Mouse (Mus musculus): ENCODE data around the gene Fndc10. TPM values are rescaled to one million over a fixed set of nuclear protein-coding genes. Genes with fewer than 3 reads are reported as not detected.

Fndc10 gene
- polyA plus RNA-seq, 1 experiment from 2014 or later, result 1.4 TPM

GRCm38 (mm10) chr4:155695531-155696062, 1.5 kb downstream of the Fndc10 start:
- 78% methylated on average over 4 of the region's 4 CpGs for WGBS (ENCODE audit: insufficient replicate concordance)
- Histone ChIP-seq H3K27me3 (ENCODE audit: control insufficient read depth, insufficient read depth, low read length) (peaks cover 24% of the 10 kb centered on the region), H3K4me3 (ENCODE audit: low read depth, low read length) (no peak overlapping the region), H3K9me3 (replicated peaks; ENCODE audit: control insufficient read depth, low read length) (no peaks in the 10 kb centered on the region), H3K36me3 (ENCODE audit: control insufficient read depth, insufficient read depth, low read length) (no peaks in the 10 kb centered on the region), H3K4me2 (no peak overlapping the region), H3K4me1 (ENCODE audit: control insufficient read depth, insufficient read depth, low read length) (no peaks in the 10 kb centered on the region), H3K27ac (ENCODE audit: low read depth, low read length) (no peak overlapping the region), H3K9ac (ENCODE audit: low read depth, low read length) (no peak overlapping the region)
- no peak for ATAC-seq (replicated peaks; ENCODE audit: insufficient number of reproducible peaks, low FRiP score, low TSS enrichment)

- WGBS (ENCODE audit: insufficient replicate concordance), result 57% methylated on average over 16 of the region's 16 CpGs
- no peaks in the 10 kb centered on the region for H3K9me3 ChIP-seq (replicated peaks; ENCODE audit: control insufficient read depth, low read length)
- H3K36me3 ChIP-seq (ENCODE audit: control insufficient read depth, insufficient read depth, low read length), result no peaks in the 10 kb centered on the region
- no peak overlapping the region for H3K9ac ChIP-seq (ENCODE audit: low read depth, low read length)
- no peak overlapping the region for H3K4me3 ChIP-seq (ENCODE audit: low read depth, low read length)
- H3K27me3 ChIP-seq (ENCODE audit: control insufficient read depth, insufficient read depth, low read length), result peaks cover 20% of the 10 kb centered on the region
- ATAC-seq (replicated peaks; ENCODE audit: insufficient number of reproducible peaks, low FRiP score, low TSS enrichment), result no peak
- no peaks in the 10 kb centered on the region for H3K4me1 ChIP-seq (ENCODE audit: control insufficient read depth, insufficient read depth, low read length)
- H3K27ac ChIP-seq (ENCODE audit: low read depth, low read length), result no peak overlapping the region
- no peak overlapping the region for H3K4me2 ChIP-seq
These were observed 2.4 kb downstream of the Fndc10 start for GRCm38 (mm10) chr4:155696261-155697255.

GRCm38 (mm10) chr4:155700425-155700824, 6.3 kb downstream of the Fndc10 start:
- Histone ChIP-seq H3K4me2 (no peak overlapping the region), H3K27ac (ENCODE audit: low read depth, low read length) (no peak overlapping the region), H3K9me3 (replicated peaks; ENCODE audit: control insufficient read depth, low read length) (no peaks in the 10 kb centered on the region), H3K4me3 (ENCODE audit: low read depth, low read length) (no peak overlapping the region), H3K4me1 (ENCODE audit: control insufficient read depth, insufficient read depth, low read length) (0 out of 2 replicates have a peak, but pooled peaks cover 3% of the 10 kb centered on the region), H3K27me3 (ENCODE audit: control insufficient read depth, insufficient read depth, low read length) (peaks cover 7% of the 10 kb centered on the region), H3K36me3 (ENCODE audit: control insufficient read depth, insufficient read depth, low read length) (no peaks in the 10 kb centered on the region), H3K9ac (ENCODE audit: low read depth, low read length) (no peak overlapping the region)
- ATAC-seq (replicated peaks; ENCODE audit: insufficient number of reproducible peaks, low FRiP score, low TSS enrichment), result no peak

- no peak for ATAC-seq (replicated peaks; ENCODE audit: insufficient number of reproducible peaks, low FRiP score, low TSS enrichment)
- Histone ChIP-seq H3K9ac (ENCODE audit: low read depth, low read length) (no peak overlapping the region), H3K36me3 (ENCODE audit: control insufficient read depth, insufficient read depth, low read length) (no peaks in the 10 kb centered on the region), H3K4me2 (no peak overlapping the region), H3K27ac (ENCODE audit: low read depth, low read length) (no peak overlapping the region), H3K27me3 (ENCODE audit: control insufficient read depth, insufficient read depth, low read length) (no peaks in the 10 kb centered on the region), H3K4me3 (ENCODE audit: low read depth, low read length) (no peak overlapping the region), H3K4me1 (ENCODE audit: control insufficient read depth, insufficient read depth, low read length) (peaks cover 8% of the 10 kb centered on the region), H3K9me3 (replicated peaks; ENCODE audit: control insufficient read depth, low read length) (no peaks in the 10 kb centered on the region)
- 92% methylated on average over 4 of the region's 4 CpGs for WGBS (ENCODE audit: insufficient replicate concordance)
These were observed 9.3 kb downstream of the Fndc10 start for GRCm38 (mm10) chr4:155703425-155703929.

- peak; percentile 92 for ATAC-seq (replicated peaks; ENCODE audit: insufficient number of reproducible peaks, low FRiP score, low TSS enrichment)
- 1% methylated on average over 82 of the region's 83 CpGs for WGBS (ENCODE audit: insufficient replicate concordance)
- H3K36me3 ChIP-seq (ENCODE audit: control insufficient read depth, insufficient read depth, low read length), result no peaks in the 10 kb centered on the region
- no peaks in the 10 kb centered on the region for H3K27me3 ChIP-seq (ENCODE audit: control insufficient read depth, insufficient read depth, low read length)
- no peaks in the 10 kb centered on the region for H3K9me3 ChIP-seq (replicated peaks; ENCODE audit: control insufficient read depth, low read length)
- H3K4me1 ChIP-seq (ENCODE audit: control insufficient read depth, insufficient read depth, low read length), result peaks cover 8% of the 10 kb centered on the region
- peak within 1 kb of the TSS; percentile 91 for H3K4me3 ChIP-seq (ENCODE audit: low read depth, low read length)
- H3K9ac ChIP-seq (ENCODE audit: low read depth, low read length), result peak within 1 kb of the TSS; percentile 82
- H3K4me2 ChIP-seq, result peak within 1 kb of the TSS; percentile 82
- peak within 1 kb of the TSS; percentile 96 for H3K27ac ChIP-seq (ENCODE audit: low read depth, low read length)
These were observed 10.8 kb downstream of the Fndc10 start, which contains the start of gene Ssu72 for GRCm38 (mm10) chr4:155704721-155705591. Ssu72 (plus strand) TSS chr4:155704800.

GRCm38 (mm10) chr4:155705592-155705929, 11.4 kb downstream of the Fndc10 start:
- peak overlapping the region; percentile 82 for H3K9ac ChIP-seq (ENCODE audit: low read depth, low read length)
- no peaks in the 10 kb centered on the region for H3K27me3 ChIP-seq (ENCODE audit: control insufficient read depth, insufficient read depth, low read length)
- peak overlapping the region; percentile 96 for H3K27ac ChIP-seq (ENCODE audit: low read depth, low read length)
- under 1% methylated on average over 19 of the region's 19 CpGs for WGBS (ENCODE audit: insufficient replicate concordance)
- H3K9me3 ChIP-seq (replicated peaks; ENCODE audit: control insufficient read depth, low read length), result no peaks in the 10 kb centered on the region
- H3K4me1 ChIP-seq (ENCODE audit: control insufficient read depth, insufficient read depth, low read length), result peaks cover 8% of the 10 kb centered on the region
- ATAC-seq (replicated peaks; ENCODE audit: insufficient number of reproducible peaks, low FRiP score, low TSS enrichment), result no peak; the same call in 1 of the 2 replicates
- H3K4me3 ChIP-seq (ENCODE audit: low read depth, low read length), result peak overlapping the region; percentile 91
- H3K4me2 ChIP-seq, result peak overlapping the region; percentile 82
- H3K36me3 ChIP-seq (ENCODE audit: control insufficient read depth, insufficient read depth, low read length), result no peaks in the 10 kb centered on the region

GRCm38 (mm10) chr4:155708582-155708981, 14.4 kb downstream of the Fndc10 start:
- Histone ChIP-seq H3K27ac (ENCODE audit: low read depth, low read length) (no peak overlapping the region), H3K4me2 (no peak overlapping the region), H3K4me1 (ENCODE audit: control insufficient read depth, insufficient read depth, low read length) (peaks cover 8% of the 10 kb centered on the region), H3K4me3 (ENCODE audit: low read depth, low read length) (no peak overlapping the region), H3K9ac (ENCODE audit: low read depth, low read length) (no peak overlapping the region), H3K9me3 (replicated peaks; ENCODE audit: control insufficient read depth, low read length) (no peaks in the 10 kb centered on the region), H3K36me3 (ENCODE audit: control insufficient read depth, insufficient read depth, low read length) (no peaks in the 10 kb centered on the region), H3K27me3 (ENCODE audit: control insufficient read depth, insufficient read depth, low read length) (no peaks in the 10 kb centered on the region)
- WGBS (ENCODE audit: insufficient replicate concordance), result 79% methylated on average over 2 of the region's 2 CpGs
- no peak for ATAC-seq (replicated peaks; ENCODE audit: insufficient number of reproducible peaks, low FRiP score, low TSS enrichment)

GRCm38 (mm10) chr4:155708988-155709387, 14.8 kb downstream of the Fndc10 start:
- H3K9me3 ChIP-seq (replicated peaks; ENCODE audit: control insufficient read depth, low read length), result no peaks in the 10 kb centered on the region
- no peaks in the 10 kb centered on the region for H3K27me3 ChIP-seq (ENCODE audit: control insufficient read depth, insufficient read depth, low read length)
- H3K4me3 ChIP-seq (ENCODE audit: low read depth, low read length), result no peak overlapping the region
- H3K27ac ChIP-seq (ENCODE audit: low read depth, low read length), result no peak overlapping the region
- no peak overlapping the region for H3K9ac ChIP-seq (ENCODE audit: low read depth, low read length)
- H3K4me2 ChIP-seq, result no peak overlapping the region
- peaks cover 8% of the 10 kb centered on the region for H3K4me1 ChIP-seq (ENCODE audit: control insufficient read depth, insufficient read depth, low read length)
- ATAC-seq (replicated peaks; ENCODE audit: insufficient number of reproducible peaks, low FRiP score, low TSS enrichment), result no peak
- no peaks in the 10 kb centered on the region for H3K36me3 ChIP-seq (ENCODE audit: control insufficient read depth, insufficient read depth, low read length)
